Mouse (Mus musculus) heart, postnatal 36 days (tissue): ENCODE data around the gene Frmd4b. TPM values are rescaled to one million over a fixed set of nuclear protein-coding genes. Genes with fewer than 3 reads are reported as not detected.

Experiments
- DNase-seq, 2 experiments: peaks; one replicate each; pipeline ENCODE4 v3.0.0; 2021 to 2022
- intact Hi-C: fragments of 180-260 bp; cut with DNase I; formaldehyde crosslinking; loops from one replicate; pipeline ENCODE4 v1.15.1; 2025
- total RNA-seq, 2 experiments: library from RNA; stranded (reverse); gene quantifications; 2 replicates each; pipeline ENCODE4 v1.2.3; 2021

The Frmd4b gene
- 10 to 100 TPM; 16.2 to 19.7 TPM for total RNA-seq

DNA sequence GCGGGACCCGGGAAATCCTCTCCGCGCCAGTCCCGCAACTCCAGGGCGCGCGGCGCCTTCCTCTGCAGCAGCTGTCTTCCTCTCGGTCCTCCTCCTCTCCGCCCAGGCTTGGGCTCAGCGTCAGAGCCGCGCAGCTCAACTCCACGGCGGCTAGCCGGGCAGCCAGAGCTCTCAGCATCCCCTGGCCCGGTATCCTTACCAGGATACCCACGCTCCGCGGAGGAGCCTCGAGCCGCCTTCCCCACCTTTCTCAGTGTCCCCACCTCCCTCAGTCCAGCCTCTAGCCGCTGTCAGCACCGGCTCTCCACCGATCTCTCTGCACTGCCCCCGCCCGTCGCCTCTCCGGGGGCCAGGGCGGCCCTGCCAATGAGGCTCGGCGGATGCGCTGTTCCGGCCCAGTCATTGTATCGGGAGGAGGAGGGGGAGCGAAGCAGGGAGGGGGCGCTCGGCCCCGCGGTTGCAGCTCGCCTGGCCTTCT lies at the start of gene Frmd4b:
Gene Frmd4b (minus strand): TSS at position 276 of the 478 bp plus-strand sequence.
- intact Hi-C loops = loop anchor here (5.0 kb wide), 2 partner anchors 90 to 125 kb away; no protein-coding TSS in a partner anchor
- DNase-seq = peak; percentile 57 to 70

DNA sequence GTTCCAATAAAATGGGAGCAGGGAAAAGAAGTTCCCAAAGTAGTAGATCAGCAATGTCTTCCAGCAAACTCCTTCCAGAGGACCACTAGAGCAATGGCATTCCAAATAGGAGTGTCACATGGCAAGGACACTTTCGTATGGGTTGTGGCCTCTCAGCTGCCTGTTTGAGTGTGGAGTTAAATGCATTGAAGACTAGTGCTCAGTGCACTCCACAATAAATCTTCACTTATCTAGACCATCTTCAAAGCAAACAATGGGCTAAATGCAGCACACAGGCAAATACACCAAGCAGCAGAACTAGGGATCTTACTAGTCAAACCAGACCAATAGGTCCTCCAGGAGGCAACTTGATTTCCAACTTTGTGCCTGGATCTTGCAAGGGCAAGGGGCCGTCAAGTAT lies 49.1 kb upstream of the Frmd4b start:
- DNase-seq = no peak
- intact Hi-C loops = no loop called here

DNA sequence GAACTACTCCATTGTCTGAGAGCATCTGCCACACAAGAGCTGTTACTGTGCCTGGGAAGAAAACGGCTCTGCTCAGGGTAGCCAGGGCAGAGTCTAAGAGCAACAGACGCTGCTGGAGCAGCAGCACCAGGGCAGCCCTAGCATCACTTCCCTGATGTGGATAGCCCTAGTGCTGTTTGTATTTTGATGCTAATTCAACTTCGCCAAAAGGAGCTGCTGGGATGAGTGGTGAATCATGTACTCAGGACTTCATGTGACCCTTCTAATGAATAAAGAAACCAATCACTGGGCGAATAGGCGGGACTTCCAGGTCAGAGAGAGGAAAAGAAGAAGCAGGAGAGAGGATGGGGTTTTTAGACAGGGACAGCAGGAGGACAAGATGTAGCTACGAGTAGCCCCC lies 41.6 kb upstream of the Frmd4b start:
- no peak for DNase-seq
- intact Hi-C loops = no loop called here

DNA sequence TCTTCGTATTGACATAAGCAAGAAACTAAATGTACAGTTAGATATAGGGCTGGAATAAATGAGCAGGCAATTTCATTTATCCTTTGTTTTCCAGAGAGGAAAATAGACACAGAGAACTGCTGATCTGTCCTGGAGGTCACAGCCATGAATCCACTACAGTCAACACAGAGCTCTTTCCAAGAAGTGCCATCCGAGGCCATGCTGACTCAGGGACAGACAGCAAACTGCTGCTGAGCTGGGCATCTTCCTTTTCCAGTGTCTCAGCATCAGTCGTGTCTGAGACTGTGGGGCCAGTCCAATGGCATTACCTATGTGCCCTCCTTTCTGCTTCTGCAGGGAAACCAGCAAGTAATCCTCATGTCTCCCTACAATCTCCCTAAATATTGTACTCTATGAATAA lies 38.6 kb upstream of the Frmd4b start:
- DNase-seq = no peak

DNA sequence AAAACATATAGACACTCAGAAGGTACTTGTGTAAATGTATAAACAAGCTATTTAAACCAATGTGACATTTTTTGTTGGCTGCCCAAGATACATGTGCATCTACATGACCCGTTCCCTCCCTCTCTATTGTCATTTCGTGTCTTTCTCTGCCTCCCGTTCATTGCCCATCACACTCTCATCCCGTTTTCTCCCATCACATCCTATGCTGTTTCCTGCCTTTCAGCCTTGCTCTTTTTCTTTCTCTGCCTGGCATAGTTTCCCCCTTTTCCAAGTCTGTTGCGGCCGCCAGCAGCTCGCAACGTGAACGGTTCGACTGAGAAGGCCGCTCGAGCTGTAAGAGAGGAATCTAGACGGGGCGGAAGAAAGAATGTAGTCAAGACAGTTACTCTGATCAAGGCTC lies 30.2 kb upstream of the Frmd4b start:
- intact Hi-C loops = no loop called here
- DNase-seq = no peak

More for the DNA sequence above, 38.6 kb upstream of the Frmd4b start:
- intact Hi-C loops = no loop called here

DNA sequence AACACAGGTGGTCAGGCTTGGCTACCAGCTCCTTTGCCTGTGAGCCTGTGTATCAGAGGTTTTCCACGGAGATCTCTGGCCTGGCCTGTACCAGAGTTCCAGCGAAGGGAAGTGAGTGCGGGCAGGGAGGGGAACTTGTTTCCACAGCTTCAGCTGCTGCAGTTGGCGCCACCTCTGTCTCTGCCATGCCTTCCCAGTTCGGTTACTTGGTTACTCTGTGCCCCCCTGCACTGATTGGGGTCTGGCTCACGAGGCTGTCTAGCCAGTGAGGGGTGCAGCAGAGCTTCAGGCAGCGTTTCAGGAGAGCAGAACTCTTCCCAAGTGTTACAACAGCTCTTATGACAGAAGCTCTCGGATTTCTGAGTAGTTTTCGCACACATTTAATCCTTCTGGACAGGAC lies 6.0 kb upstream of the Frmd4b start:
- no peak for DNase-seq
- intact Hi-C loops = loop anchor here (5.0 to 10.0 kb wide), 2 partner anchors 379 kb away; no protein-coding TSS in a partner anchor

DNA sequence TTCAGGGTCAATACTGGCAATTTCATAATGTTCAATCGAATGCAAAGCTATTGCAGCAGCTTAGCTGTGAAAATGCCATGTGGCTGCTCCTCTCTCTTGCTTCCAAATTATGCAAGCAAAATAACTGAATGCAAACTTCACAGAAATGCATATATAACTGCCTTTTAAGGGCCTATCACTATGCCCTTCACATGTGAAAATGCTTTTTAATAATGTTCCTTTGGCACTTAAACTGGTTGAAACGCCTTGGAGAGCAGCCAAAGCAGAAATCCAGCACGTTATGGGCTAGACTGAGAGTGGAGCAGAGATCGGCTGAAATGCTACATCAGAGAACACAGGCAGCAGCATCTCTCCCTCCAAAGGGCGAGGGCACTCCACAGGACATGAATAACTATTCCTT lies 4.9 kb upstream of the Frmd4b start:
- no peak for DNase-seq
- intact Hi-C loops = loop anchor here (5.0 to 10.0 kb wide), 2 partner anchors 377 to 380 kb away; no protein-coding TSS in a partner anchor

DNA sequence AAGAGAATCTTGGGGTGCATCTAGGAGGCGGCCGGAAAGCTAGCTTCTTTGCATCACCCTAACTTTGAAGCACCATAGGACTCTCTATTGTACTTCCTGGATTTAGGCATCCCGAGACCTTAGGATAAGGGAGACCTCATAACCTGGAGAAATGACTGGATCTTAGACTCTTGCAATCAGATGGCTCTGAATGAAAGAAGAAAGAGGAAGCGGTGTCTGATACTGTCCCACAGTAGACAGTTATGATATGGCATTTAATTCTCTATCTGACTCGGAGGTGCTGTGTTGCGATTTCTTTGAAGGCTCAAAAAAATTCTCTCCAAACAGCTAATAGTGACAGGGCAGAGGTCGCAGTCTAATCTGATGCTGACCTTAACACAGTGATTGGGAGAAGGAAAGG lies 433 bp upstream of the Frmd4b start:
- intact Hi-C loops = loop anchor here (5.0 kb wide), 2 partner anchors 90 to 125 kb away; no protein-coding TSS in a partner anchor
- no peak for DNase-seq

DNA sequence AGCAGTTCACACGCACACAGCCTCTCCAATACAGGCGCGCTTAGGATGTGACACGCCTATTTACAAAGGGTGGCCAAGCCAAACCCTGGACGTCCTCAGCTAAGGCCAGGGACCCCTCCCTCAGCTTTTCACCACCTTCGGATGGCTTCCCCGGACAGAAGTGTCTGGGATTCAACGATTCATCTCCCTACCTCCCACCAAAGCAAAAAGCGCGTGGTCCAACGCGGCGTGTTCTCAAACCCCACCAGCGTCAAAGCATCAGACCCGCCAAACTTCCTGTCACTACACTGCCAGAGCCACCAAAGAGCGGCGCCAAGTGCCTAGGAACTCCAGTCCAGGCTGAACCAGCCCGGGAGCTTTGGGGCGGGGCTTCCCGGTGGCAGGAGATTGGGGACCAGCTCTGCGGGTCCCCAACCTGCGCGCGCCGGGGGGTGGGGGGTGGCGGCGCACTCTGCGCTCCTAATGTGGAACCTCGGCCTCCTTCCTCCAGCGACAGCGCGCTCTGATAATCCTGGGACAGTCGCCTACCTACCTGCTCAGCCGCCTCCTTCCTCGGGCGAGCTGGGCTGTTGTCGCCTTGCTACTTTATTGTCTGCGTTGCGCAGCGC lies 579 bp downstream of the Frmd4b start:
- peak; percentile 25 to 49 for DNase-seq
- intact Hi-C loops = loop anchor here (5.0 kb wide), 2 partner anchors 89 to 126 kb away; no protein-coding TSS in a partner anchor

DNA sequence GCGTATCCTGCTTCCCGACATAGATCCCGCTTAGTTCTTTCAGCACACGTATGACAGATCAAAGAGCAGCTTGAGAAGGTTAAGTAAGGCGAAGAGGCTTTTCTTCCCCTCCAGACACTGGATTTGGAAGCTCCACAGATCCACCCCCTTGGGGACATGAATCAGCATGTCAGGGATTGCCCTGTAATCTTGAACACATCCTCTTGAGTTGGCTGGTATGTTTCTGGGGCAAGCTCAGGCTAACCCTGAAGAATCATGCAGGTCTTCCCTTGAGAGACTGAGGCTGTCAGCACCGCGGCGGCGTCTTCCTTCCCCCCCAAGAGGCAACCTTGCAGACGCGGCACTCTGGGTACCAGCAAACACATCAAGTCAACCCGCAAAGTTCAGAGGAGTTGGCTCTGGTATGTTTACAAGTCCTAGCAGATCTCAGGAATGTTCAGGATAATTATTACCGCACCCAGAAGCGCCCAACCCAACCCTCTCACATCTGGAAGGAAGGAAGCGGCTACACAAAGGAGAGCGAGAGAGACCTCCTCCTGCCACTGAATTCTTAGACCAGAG lies 1.4 kb downstream of the Frmd4b start:
- intact Hi-C loops = loop anchor here (5.0 kb wide), 2 partner anchors 89 to 126 kb away; no protein-coding TSS in a partner anchor

DNA sequence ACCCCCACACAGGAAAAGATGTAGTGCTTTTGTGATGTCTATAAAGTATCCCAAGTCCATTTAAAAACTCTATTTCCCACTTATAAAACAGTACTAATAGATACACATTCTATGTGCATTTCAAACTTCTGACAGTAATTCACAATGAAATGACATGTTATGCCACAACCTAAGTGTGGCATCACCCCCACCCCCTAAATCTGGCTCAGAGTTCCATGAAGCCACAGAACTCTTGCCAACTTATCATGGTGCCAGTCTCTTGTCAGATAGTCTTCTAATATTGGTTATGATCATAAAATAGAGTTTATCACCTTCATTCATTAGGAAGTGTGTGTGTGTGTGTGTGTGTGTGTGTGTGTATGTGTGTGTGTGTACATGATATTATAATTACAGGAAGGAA lies 3.2 kb downstream of the Frmd4b start:
- no peak for DNase-seq
- intact Hi-C loops = no loop called here

More for the DNA sequence above, 1.4 kb downstream of the Frmd4b start:
- peak; percentile 6 to 14 for DNase-seq

DNA sequence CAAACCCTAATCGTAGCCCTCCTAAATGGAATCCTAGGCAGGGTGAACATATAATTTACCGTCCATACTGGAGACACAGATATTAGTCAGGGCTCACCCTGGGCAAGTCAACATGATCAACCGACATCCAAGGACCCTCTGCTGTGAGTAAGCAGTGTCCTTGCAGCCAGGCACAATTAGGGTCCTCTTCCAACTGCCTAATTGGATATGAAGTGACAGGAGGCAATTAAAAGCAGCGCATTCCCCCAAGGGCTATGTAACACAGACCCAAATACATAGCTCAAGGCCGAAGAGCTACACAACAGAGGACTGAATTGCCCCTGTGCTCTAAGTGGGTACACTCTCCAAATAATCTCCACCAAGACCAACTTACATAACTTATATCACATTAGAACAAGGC lies 4.5 kb downstream of the Frmd4b start:
- DNase-seq = no peak
- intact Hi-C loops = no loop called here

DNA sequence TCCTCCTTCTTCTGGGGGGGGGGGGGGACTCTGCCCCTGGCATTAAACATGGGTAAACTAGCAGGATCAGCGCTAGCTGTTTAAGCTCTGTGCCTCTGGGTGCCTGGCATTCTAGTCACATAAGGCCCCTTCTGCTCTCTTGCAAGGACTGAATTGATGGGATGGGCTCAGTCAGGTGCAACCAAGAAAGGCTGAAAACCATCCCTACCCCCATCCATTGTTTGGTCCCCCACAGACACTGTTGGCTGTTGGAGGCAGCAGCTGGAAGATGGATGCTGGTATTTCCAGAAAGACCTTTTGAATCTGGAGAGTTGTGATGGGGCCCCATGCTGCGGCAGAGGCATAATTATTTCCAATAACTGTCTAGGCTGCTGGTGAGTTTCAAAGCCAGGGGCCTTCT lies 7.3 kb downstream of the Frmd4b start:
- no peak for DNase-seq
- intact Hi-C loops = no loop called here

DNA sequence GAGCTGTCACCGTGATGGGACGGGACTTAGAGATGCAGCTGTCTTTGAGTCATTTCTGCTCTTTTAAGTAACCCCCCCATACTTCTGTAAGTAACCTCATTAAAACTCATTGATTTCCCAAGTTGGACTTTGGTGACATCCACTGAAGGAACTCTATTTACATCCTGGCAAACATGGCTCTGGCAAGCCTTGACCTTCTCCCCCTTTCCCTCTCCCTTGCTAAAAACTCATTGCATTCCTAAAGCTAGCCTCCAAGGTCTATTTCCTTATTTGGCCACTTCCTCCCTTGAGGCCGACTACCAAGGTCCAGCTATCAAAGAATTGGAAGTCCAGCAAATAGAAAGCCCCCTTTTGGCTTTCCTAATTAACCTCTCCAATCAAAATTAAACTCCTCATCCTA lies 9.7 kb downstream of the Frmd4b start:
- intact Hi-C loops = no loop called here
- DNase-seq = no peak

DNA sequence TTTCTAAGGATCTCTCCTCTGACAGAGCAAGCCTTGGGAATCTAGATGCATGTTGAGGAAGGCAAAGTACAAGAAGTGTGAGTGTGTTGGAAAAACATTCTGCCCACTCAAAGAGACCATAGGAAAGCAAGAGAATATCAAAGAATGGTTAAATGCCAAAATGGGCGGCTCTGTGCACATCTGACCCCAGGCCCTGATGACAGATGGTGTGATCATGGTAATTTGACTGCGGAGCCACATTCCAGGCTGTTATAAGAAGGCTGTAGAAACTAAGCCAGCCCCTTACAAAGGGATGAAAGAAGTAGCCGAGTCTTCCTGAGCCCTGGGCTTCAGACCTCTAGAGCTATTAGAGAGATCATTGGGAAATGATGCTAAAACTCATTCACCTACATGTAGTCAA lies 22.1 kb downstream of the Frmd4b start:
- DNase-seq = no peak

DNA sequence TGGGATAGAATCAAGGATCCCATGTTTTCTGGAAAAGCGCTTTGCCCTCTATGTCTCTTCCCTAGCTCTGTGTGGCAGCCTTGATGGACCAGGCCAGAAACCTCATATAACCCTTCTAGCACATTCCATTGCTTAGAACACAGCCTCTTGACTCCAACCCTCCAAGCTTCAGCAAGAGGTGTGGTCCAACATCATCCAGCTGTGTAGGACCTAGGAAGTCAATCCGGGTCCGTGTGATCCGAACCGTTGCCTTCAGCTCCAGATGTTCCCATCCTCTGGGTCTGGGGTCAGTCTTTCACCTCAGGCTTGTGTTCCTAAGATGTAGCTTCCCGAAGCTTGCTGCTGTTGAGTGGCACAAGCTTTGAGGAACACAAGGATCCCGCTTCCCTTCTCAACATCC lies 22.8 kb downstream of the Frmd4b start:
- intact Hi-C loops = no loop called here
- no peak for DNase-seq

More for the DNA sequence above, 22.1 kb downstream of the Frmd4b start:
- intact Hi-C loops = no loop called here

DNA sequence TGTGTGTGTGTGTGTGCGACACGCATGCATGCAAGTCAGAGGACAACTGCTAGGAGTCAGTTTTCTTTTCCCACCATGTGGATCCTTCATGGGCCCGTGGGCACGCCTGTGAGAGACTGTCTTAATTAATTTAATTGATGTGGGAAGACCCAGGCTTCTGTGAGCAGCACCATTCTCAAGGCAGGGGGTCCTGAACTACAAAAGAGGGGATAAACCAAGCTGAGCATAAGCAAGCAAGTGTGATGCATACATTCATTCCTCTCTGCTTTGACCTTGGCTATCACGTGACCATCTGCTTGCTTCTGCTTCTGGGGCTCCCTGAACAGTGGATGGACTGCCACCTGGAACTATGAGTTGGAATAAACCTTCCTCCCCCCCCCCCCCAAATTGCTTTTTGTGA lies 27.1 kb downstream of the Frmd4b start:
- DNase-seq = no peak
- intact Hi-C loops = no loop called here

DNA sequence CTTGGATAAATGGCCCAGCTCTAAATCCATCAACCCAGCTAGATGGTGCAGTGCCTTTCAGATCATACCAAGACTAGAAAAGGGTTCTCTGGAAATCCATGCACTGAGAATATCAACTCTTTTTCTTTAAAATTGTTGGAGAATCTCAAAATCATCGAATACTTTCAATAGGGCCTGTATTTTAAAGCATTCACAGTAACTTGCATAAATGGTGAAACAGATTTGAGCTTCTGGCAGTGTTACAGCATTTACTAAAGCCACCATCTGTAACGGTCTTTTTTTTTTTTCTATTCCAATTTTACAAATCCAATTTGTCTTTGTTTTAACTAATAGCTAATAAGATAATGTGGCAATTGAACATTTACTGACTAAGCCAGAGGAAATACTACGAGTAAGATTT lies 27.8 kb downstream of the Frmd4b start:
- DNase-seq = no peak
- intact Hi-C loops = no loop called here

DNA sequence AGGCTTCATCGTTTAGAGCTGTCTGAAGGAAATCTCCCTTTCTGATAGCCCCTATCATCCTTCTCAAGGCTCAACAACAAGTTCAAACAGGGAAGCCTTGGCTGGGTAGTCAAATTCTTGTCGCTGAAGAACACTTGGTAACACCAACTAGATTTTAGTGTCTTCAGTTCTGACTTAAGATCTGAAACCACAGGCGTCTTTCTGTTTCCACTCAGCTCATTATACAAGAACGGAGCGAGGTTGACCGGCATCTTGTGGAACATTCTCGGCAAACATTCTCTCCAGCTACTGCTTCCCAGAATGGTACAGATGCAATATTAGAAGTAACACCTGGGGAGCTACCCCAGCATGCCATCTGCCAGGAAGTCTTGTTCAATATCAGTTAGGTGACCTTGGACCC lies 28.3 kb downstream of the Frmd4b start:
- intact Hi-C loops = no loop called here
- DNase-seq = no peak

DNA sequence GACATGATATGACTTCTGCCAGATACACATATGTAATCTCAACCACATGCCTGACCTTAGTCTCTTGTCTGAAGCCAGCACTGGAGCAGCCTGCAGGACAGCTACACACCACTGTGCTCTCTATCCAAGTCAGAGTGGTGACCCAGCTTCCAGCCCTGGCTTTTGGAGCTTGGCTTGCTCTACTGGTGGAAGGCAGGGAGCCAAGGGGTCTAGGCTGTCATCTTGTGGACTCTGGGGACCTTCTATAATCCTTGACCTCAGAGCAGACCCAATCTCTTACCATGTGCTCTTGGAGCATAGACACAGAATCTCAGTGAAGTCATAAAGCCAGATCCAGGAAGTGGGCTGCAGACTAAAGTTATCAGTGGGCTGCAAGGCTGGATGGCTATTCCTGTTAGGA lies 30.7 kb downstream of the Frmd4b start:
- intact Hi-C loops = no loop called here
- DNase-seq = peak in 1 of 2 experiments; percentile 8

DNA sequence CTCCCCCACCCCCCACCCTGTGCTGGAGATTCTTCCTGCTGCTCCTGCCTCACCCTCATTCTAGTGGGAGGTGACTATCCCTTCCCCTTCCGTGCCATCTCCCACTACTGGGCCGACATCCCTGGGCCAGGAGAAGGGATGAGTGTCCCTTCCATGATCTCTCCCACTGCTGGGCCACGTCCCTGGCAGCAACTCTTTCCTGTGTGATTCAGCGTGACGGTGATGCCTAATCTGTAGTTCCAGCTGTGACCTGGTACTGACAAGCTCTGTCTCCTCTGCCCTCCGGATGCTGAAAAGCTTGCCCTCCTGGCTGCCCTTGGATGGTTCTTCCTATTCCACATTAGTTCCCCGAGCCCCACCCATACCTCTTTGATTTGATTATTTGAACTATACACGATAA lies 31.3 kb downstream of the Frmd4b start:
- intact Hi-C loops = no loop called here
- DNase-seq = peak in 1 of 2 experiments; percentile 3

DNA sequence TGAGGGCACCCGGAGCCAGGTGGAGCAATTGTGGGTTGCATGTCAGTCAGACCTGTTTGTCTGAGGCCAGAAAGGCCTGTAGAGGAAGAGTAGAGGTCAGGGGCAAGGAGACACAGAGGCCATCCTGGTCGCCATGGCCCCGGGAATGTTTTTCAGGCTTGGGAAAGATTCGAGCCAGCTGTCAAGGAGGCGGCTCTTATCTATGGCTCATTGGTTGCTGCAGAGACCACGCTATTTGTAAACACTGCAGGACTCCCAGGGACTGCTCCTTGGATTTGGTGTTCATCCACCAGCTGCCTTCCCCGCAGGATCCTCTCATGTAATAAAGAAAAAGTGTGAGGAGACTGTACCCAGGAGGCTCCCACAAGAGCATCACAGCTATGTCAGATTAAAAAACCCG lies 34.6 kb downstream of the Frmd4b start:
- peak in 1 of 2 experiments; percentile 9 for DNase-seq
- intact Hi-C loops = no loop called here
